Mouse (Mus musculus): Measurements from ENCODE around the gene Olfr467. TPM values are rescaled to one million over a fixed set of nuclear protein-coding genes. Genes with fewer than 3 reads are reported as not detected.
"Not testable (repeated sequence)": the region's sequence is repeated elsewhere in the genome, so short reads cannot be mapped to it uniquely, and the experiment has no call there.

Olfr467 gene
- polyA plus RNA-seq, 1 experiment from 2014 or later: not detected

DNA sequence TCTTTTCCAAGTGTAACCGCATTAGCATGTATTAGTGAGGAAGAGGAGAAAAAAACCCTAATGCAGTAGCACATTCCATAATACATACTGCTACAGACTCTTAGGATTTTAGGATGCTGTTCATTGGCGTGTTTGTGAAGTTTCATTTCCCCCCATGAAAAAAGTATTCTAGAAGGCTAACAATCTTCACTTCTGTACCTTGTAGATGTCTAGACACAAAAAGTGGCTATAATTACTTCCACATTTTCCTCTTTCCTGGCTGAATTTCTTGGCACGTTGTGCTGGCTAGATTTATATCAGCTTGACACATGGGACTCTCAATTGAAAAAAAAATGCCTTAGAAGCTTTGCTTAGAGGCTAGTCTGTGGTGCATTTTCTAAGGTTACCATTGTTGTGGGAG lies 9.9 kb upstream of the Olfr467 start:
- no peak for ATAC-seq (replicated peaks; ENCODE audit: low FRiP score, low read depth)
- WGBS: 48% methylated on average over 3 of the region's 3 CpGs
- TF ChIP-seq CTCF (IDR thresholded peaks at IDR 0.05; ENCODE audit: low read depth): no peak

GRCm38 (mm10) chr7:107819442-107819841 lies 7.4 kb downstream of the Olfr467 start:
- H3K9me3 ChIP-seq (replicated peaks; ENCODE audit: low read length): no peaks in the 10 kb centered on the region
- no peak overlapping the region for H3K4me3 ChIP-seq (replicated peaks; ENCODE audit: low read depth, low read length)
- peak; percentile 61 for TF ChIP-seq CTCF (IDR thresholded peaks at IDR 0.05; ENCODE audit: low read depth)
- no peaks in the 10 kb centered on the region for H3K27me3 ChIP-seq (ENCODE audit: insufficient read depth, low read length)
- H3K4me1 ChIP-seq (replicated peaks; ENCODE audit: insufficient read depth, low read length): no peaks in the 10 kb centered on the region
- ATAC-seq (replicated peaks; ENCODE audit: low FRiP score, low read depth) (no peak), DNase-seq (ENCODE audit: low spot score) (peak; percentile 32)
- no peaks in the 10 kb centered on the region for H3K36me3 ChIP-seq (ENCODE audit: insufficient read depth, low read length)
- H3K9ac ChIP-seq (ENCODE audit: low read depth, low read length): no peak overlapping the region
- no peak overlapping the region for H3K4me2 ChIP-seq (ENCODE audit: low read length)
- H3K27ac ChIP-seq: no peak overlapping the region

More for the DNA sequence above, 9.9 kb upstream of the Olfr467 start:
- Histone ChIP-seq H3K36me3 (ENCODE audit: insufficient read depth, low read length) (no peaks in the 10 kb centered on the region), H3K9me3 (replicated peaks; ENCODE audit: low read length) (no peaks in the 10 kb centered on the region), H3K4me3 (replicated peaks; ENCODE audit: low read depth, low read length) (no peak overlapping the region), H3K27ac (no peak overlapping the region), H3K9ac (ENCODE audit: low read depth, low read length) (no peak overlapping the region), H3K4me2 (ENCODE audit: low read length) (no peak overlapping the region), H3K27me3 (ENCODE audit: insufficient read depth, low read length) (no peaks in the 10 kb centered on the region), H3K4me1 (replicated peaks; ENCODE audit: insufficient read depth, low read length) (no peaks in the 10 kb centered on the region)
- DNase-seq (ENCODE audit: low spot score): no peak

GRCm38 (mm10) chr7:107823867-107824266 lies 11.8 kb downstream of the Olfr467 start:
- not testable (repeated sequence) for H3K36me3 ChIP-seq (ENCODE audit: insufficient read depth, low read length); H3K27me3 ChIP-seq (ENCODE audit: insufficient read depth, low read length); H3K9ac ChIP-seq (ENCODE audit: low read depth, low read length); H3K4me3 ChIP-seq (replicated peaks; ENCODE audit: low read depth, low read length); ATAC-seq (replicated peaks; ENCODE audit: low FRiP score, low read depth); H3K9me3 ChIP-seq (replicated peaks; ENCODE audit: low read length); H3K27ac ChIP-seq; DNase-seq (ENCODE audit: low spot score); H3K4me2 ChIP-seq (ENCODE audit: low read length); H3K4me1 ChIP-seq (replicated peaks; ENCODE audit: insufficient read depth, low read length)
- WGBS: 63% methylated on average over 2 of the region's 2 CpGs

DNA sequence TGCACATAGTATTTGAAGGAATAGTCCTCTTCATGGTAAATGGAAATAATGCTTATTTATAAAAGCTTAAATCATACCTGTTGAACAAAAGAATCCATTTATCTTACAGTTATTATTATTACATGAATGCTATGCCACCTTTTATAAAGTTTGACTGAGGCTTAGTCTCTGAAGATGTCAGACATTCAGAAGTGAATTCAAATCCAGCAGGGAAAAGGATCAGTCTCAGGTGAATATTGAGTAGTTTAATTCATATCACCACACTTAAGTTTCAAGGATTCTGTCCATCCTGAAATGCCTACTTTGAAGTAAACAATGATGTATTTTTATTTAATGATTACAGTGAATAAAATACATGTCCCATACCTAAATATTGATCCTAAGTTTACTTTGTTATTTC lies 13.4 kb downstream of the Olfr467 start, which contains the start of gene Olfr469:
Gene Olfr469 (minus strand): TSS at position 101 of the 400 bp plus-strand sequence.
- H3K4me2 ChIP-seq (ENCODE audit: low read length); H3K9ac ChIP-seq (ENCODE audit: low read depth, low read length); H3K4me3 ChIP-seq (replicated peaks; ENCODE audit: low read depth, low read length); H3K4me1 ChIP-seq (replicated peaks; ENCODE audit: insufficient read depth, low read length); ATAC-seq (replicated peaks; ENCODE audit: low FRiP score, low read depth); H3K9me3 ChIP-seq (replicated peaks; ENCODE audit: low read length); H3K27ac ChIP-seq; H3K36me3 ChIP-seq (ENCODE audit: insufficient read depth, low read length); DNase-seq (ENCODE audit: low spot score); H3K27me3 ChIP-seq (ENCODE audit: insufficient read depth, low read length): not testable (repeated sequence)

DNA sequence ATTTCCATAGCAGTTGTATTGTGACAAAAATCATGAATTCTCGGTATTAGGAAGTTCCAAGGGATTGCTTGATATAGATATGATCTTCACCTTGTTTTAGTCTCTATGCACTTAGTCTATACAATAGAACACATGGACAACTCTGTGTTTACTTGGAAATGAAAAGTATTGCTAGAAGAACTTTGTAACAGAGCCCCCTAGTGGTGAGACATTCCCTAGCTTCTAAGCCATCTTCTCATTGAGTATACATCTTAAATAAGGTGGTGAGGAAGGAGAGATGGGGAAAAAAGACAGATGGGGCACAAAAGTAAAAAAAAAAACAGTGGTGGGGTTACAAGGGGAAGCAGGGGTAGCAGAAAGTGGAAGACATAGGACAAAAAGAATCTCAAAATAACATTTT lies 29.7 kb downstream of the Olfr467 start:
- ATAC-seq (replicated peaks; ENCODE audit: low FRiP score, low read depth) (no peak), DNase-seq (ENCODE audit: low spot score) (peak; percentile 23)
- no peak overlapping the region for H3K27ac ChIP-seq
- TF ChIP-seq CTCF (IDR thresholded peaks at IDR 0.05; ENCODE audit: low read depth): peak; percentile 59
- H3K36me3 ChIP-seq (ENCODE audit: insufficient read depth, low read length): no peaks in the 10 kb centered on the region
- H3K9ac ChIP-seq (ENCODE audit: low read depth, low read length): no peak overlapping the region
- H3K4me2 ChIP-seq (ENCODE audit: low read length): no peak overlapping the region
- H3K27me3 ChIP-seq (ENCODE audit: insufficient read depth, low read length): no peaks in the 10 kb centered on the region
- WGBS: 73% methylated on average over 1 of the region's 1 CpGs
- no peaks in the 10 kb centered on the region for H3K4me1 ChIP-seq (replicated peaks; ENCODE audit: insufficient read depth, low read length)
- H3K9me3 ChIP-seq (replicated peaks; ENCODE audit: low read length): no peaks in the 10 kb centered on the region
- no peak overlapping the region for H3K4me3 ChIP-seq (replicated peaks; ENCODE audit: low read depth, low read length)

DNA sequence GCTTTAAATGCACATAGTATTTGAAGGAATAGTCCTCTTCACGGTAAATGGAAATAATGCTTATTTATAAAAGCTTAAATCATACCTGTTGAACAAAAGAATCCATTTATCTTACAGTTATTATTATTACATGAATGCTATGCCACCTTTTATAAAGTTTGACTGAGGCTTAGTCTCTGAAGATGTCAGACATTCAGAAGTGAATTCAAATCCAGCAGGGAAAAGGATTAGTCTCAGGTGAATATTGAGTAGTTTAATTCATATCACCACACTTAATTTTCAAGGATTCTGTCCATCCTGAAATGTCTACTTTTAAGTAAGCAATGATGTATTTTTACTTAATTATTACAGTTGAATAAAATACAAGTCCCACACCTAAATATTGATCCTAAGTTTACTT lies 35.3 kb downstream of the Olfr467 start, which contains the start of gene Olfr470:
Gene Olfr470 (minus strand): TSS at position 101 of the 400 bp plus-strand sequence.
- not testable (repeated sequence) for DNase-seq (ENCODE audit: low spot score); H3K4me3 ChIP-seq (replicated peaks; ENCODE audit: low read depth, low read length); ATAC-seq (replicated peaks; ENCODE audit: low FRiP score, low read depth); H3K36me3 ChIP-seq (ENCODE audit: insufficient read depth, low read length); H3K27ac ChIP-seq; H3K9ac ChIP-seq (ENCODE audit: low read depth, low read length); H3K4me2 ChIP-seq (ENCODE audit: low read length); H3K9me3 ChIP-seq (replicated peaks; ENCODE audit: low read length); H3K27me3 ChIP-seq (ENCODE audit: insufficient read depth, low read length); H3K4me1 ChIP-seq (replicated peaks; ENCODE audit: insufficient read depth, low read length)
- WGBS: 71% methylated on average over 1 of the region's 1 CpGs

Other genes starting within 250 kb of the Olfr467 start
- gene Olfml1, start 244.8 kb upstream of the Olfr467 start, polyA plus RNA-seq (2015; fragmentation: Nextera tagmentation; extraction: Ambion mirVana): 24.5 and 24.9 TPM in 2 replicates
- gene Ppfibp2, start 217.1 kb upstream of the Olfr467 start, polyA plus RNA-seq (2015; fragmentation: Nextera tagmentation; extraction: Ambion mirVana): 7.2 and 8.3 TPM in 2 replicates
- gene 5330417H12Rik, start 187.1 kb upstream of the Olfr467 start, polyA plus RNA-seq (2015; fragmentation: Nextera tagmentation; extraction: Ambion mirVana): not detected in 2 replicates
- 0.21 and 0.22 TPM in 2 replicates for gene Cyb5r2, start 54.2 kb upstream of the Olfr467 start, polyA plus RNA-seq (2015; fragmentation: Nextera tagmentation; extraction: Ambion mirVana)
- gene Ovch2, start 11.1 kb upstream of the Olfr467 start, polyA plus RNA-seq (2015; fragmentation: Nextera tagmentation; extraction: Ambion mirVana): not detected in 2 replicates
- not detected in 2 replicates for gene Olfr469, start 13.3 kb downstream of the Olfr467 start, polyA plus RNA-seq (2015; fragmentation: Nextera tagmentation; extraction: Ambion mirVana)
- not detected in 2 replicates for gene Olfr470, start 35.2 kb downstream of the Olfr467 start, polyA plus RNA-seq (2015; fragmentation: Nextera tagmentation; extraction: Ambion mirVana)
- not detected in 2 replicates for gene Olfr472, start 85.6 kb downstream of the Olfr467 start, polyA plus RNA-seq (2015; fragmentation: Nextera tagmentation; extraction: Ambion mirVana)
- not detected in 2 replicates for gene Olfr473, start 118.2 kb downstream of the Olfr467 start, polyA plus RNA-seq (2015; fragmentation: Nextera tagmentation; extraction: Ambion mirVana)
- gene Olfr474, start 142.4 kb downstream of the Olfr467 start, polyA plus RNA-seq (2015; fragmentation: Nextera tagmentation; extraction: Ambion mirVana): not detected in 2 replicates
- not detected in 2 replicates for gene Olfr476, start 152.5 kb downstream of the Olfr467 start, polyA plus RNA-seq (2015; fragmentation: Nextera tagmentation; extraction: Ambion mirVana)
- not detected in 2 replicates for gene Olfr477, start 174.4 kb downstream of the Olfr467 start, polyA plus RNA-seq (2015; fragmentation: Nextera tagmentation; extraction: Ambion mirVana)
- not detected in 2 replicates for gene Olfr478, start 221.7 kb downstream of the Olfr467 start, polyA plus RNA-seq (2015; fragmentation: Nextera tagmentation; extraction: Ambion mirVana)
- gene Olfr479, start 238.4 kb downstream of the Olfr467 start, polyA plus RNA-seq (2015; fragmentation: Nextera tagmentation; extraction: Ambion mirVana): not detected in 2 replicates